7 mouse cellular contexts compared by ENCODE assay signal in genomic region chr19:8989567-8990431, GRCm38 (mm10). TPM values are rescaled to one million over a fixed set of nuclear protein-coding genes. Genes with fewer than 3 reads are reported as not detected.
DNase-seq lines count a peak whose midpoint lies in the region; ATAC-seq lines count a peak whose summit lies in the region.

No protein-coding gene starts in this region.

- H3K36me3 ChIP-seq in hindbrain, embryonic 16.5 days (ENCODE audit: control insufficient read depth, insufficient read depth, low read length): no peaks in the 10 kb centered on the region
- no peaks in the 10 kb centered on the region for H3K36me3 ChIP-seq in liver, embryonic 13.5 days

- ATAC-seq in hindbrain, embryonic 16.5 days: peak; percentile 36
- peak; percentile 6; the same call in 1 of the 2 replicates for ATAC-seq in liver, embryonic 13.5 days (ENCODE audit: low read depth)

- peak overlapping the region; percentile 85 for H3K4me2 ChIP-seq in hindbrain, embryonic 16.5 days (ENCODE audit: low read length)
- H3K4me2 ChIP-seq in liver, embryonic 13.5 days: peak overlapping the region; percentile 85

- H3K9ac ChIP-seq in hindbrain, embryonic 16.5 days (ENCODE audit: low read depth, low read length): peak overlapping the region; percentile 64
- H3K9ac ChIP-seq in liver, embryonic 13.5 days: peak overlapping the region; percentile 63

- H3K4me1 ChIP-seq in hindbrain, embryonic 16.5 days (ENCODE audit: control insufficient read depth, insufficient read depth, low read depth, low read length): peaks cover 23% of the 10 kb centered on the region
- peaks cover 44% of the 10 kb centered on the region for H3K4me1 ChIP-seq in liver, embryonic 13.5 days (replicated peaks)

- H3K27me3 ChIP-seq in hindbrain, embryonic 16.5 days (replicated peaks; ENCODE audit: control insufficient read depth, insufficient read depth, low read length): peaks cover 16% of the 10 kb centered on the region
- H3K27me3 ChIP-seq in liver, embryonic 13.5 days: peaks cover 63% of the 10 kb centered on the region

- WGBS in hindbrain, embryonic 16.5 days: under 1% methylated on average over 53 of the region's 53 CpGs
- under 1% methylated on average over 53 of the region's 53 CpGs for whole genome bisulfite sequencing in liver, embryonic 13.5 days (ENCODE audit: insufficient replicate concordance)

- DNase-seq in ES-CJ7 (ENCODE audit: low read depth, low spot score): peak; percentile 93
- DNase-seq in adrenal gland, postnatal 25 days: peak; percentile 90
- peak; percentile 85 to 90 for DNase-seq in gastrocnemius, adult 8-10 months (ENCODE audit: low spot score in 2 of 2)
- no peak for DNase-seq in liver, embryonic 13.5 days
- DNase-seq in neural tube, embryonic 10.5 days (ENCODE audit: extremely low spot score, low spot score): peak; percentile 74
- peak; percentile 88 for DNase-seq in urinary bladder, adult 2 months (ENCODE audit: low spot score)

- peak overlapping the region; percentile 57 for H3K27ac ChIP-seq in hindbrain, embryonic 16.5 days (ENCODE audit: low read depth, low read length)
- H3K27ac ChIP-seq in liver, embryonic 13.5 days: 0 out of 2 replicates have a peak overlapping the region, but pooled peaks have one; percentile 58

- H3K4me3 ChIP-seq in hindbrain, embryonic 16.5 days (ENCODE audit: low read length): peak overlapping the region; percentile 53
- peak overlapping the region; percentile 61 for H3K4me3 ChIP-seq in liver, embryonic 13.5 days (replicated peaks)

- H3K9me3 ChIP-seq in hindbrain, embryonic 16.5 days (ENCODE audit: control insufficient read depth, low read length): no peaks in the 10 kb centered on the region
- H3K9me3 ChIP-seq in liver, embryonic 13.5 days (replicated peaks): no peaks in the 10 kb centered on the region

RNA-seq across cellular contexts. Expression of gene Ahnak, which starts 0.7 kb away (rescaled TPM):
- 93.0 and 106 TPM in 2 replicates for total RNA-seq in adrenal gland, postnatal 25 days (2021)
- total RNA-seq in gastrocnemius, adult 8-10 months (2022): 100 to 1,000 TPM; 249 to 267 (median 253) TPM
- polyA plus RNA-seq in hindbrain, embryonic 16.5 days (2015; fragmentation: Nextera tagmentation; extraction: Ambion mirVana): 3.5 and 4.8 TPM in 2 replicates
- polyA plus RNA-seq in liver, embryonic 13.5 days (2015; fragmentation: Nextera tagmentation; extraction: Ambion mirVana): 1.4 and 1.6 TPM in 2 replicates
- 126 and 168 TPM in 2 replicates for polyA plus RNA-seq in urinary bladder, adult 2 months (2012; rRNA removed)

RNA-seq across cellular contexts. Expression of gene Eef1g, which starts 23.0 kb away (rescaled TPM):
- 327 and 416 TPM in 2 replicates for total RNA-seq in adrenal gland, postnatal 25 days (2021)
- total RNA-seq in gastrocnemius, adult 8-10 months (2022): 100 to 1,000 TPM; 411 to 454 (median 425) TPM
- 284 and 301 TPM in 2 replicates for polyA plus RNA-seq in hindbrain, embryonic 16.5 days (2015; fragmentation: Nextera tagmentation; extraction: Ambion mirVana)
- polyA plus RNA-seq in liver, embryonic 13.5 days (2015; fragmentation: Nextera tagmentation; extraction: Ambion mirVana): 298 and 320 TPM in 2 replicates
- 398 and 489 TPM in 2 replicates for polyA plus RNA-seq in urinary bladder, adult 2 months (2012; rRNA removed)

RNA-seq across cellular contexts. Expression of gene Tut1, which starts 36.2 kb away (rescaled TPM):
- 23.1 and 23.6 TPM in 2 replicates for total RNA-seq in adrenal gland, postnatal 25 days (2021)
- total RNA-seq in gastrocnemius, adult 8-10 months (2022): 10 to 100 TPM in 1 of 4 experiments, 1 to 10 TPM in 3; 7.8 to 11.8 (median 9.0) TPM
- polyA plus RNA-seq in hindbrain, embryonic 16.5 days (2015; fragmentation: Nextera tagmentation; extraction: Ambion mirVana): 23.9 and 26.3 TPM in 2 replicates
- 18.7 and 20.2 TPM in 2 replicates for polyA plus RNA-seq in liver, embryonic 13.5 days (2015; fragmentation: Nextera tagmentation; extraction: Ambion mirVana)
- 21.8 and 24.1 TPM in 2 replicates for polyA plus RNA-seq in urinary bladder, adult 2 months (2012; rRNA removed)

RNA-seq across cellular contexts. Expression of gene Mta2, which starts 48.1 kb away (rescaled TPM):
- total RNA-seq in adrenal gland, postnatal 25 days (2021): 98.6 and 104 TPM in 2 replicates
- 10 to 100 TPM; 21.0 to 25.7 (median 23.4) TPM for total RNA-seq in gastrocnemius, adult 8-10 months (2022)
- 91.3 and 103 TPM in 2 replicates for polyA plus RNA-seq in hindbrain, embryonic 16.5 days (2015; fragmentation: Nextera tagmentation; extraction: Ambion mirVana)
- polyA plus RNA-seq in liver, embryonic 13.5 days (2015; fragmentation: Nextera tagmentation; extraction: Ambion mirVana): 99.5 and 114 TPM in 2 replicates
- 29.9 and 47.6 TPM in 2 replicates for polyA plus RNA-seq in urinary bladder, adult 2 months (2012; rRNA removed)

Comparison
In these comparisons a context has a peak if more than half of its experiments do, and no peak if none do; other contexts are left out.
1. RNA of gene Ahnak, which starts 0.7 kb away (polyA plus RNA-seq): 126 to 168 TPM in urinary bladder, adult 2 months; 3.5 to 4.8 TPM in hindbrain, embryonic 16.5 days and 1.4 to 1.6 TPM in liver, embryonic 13.5 days; every median in the first group is over 10 times any median in the second.